In the genomic region with DNA sequence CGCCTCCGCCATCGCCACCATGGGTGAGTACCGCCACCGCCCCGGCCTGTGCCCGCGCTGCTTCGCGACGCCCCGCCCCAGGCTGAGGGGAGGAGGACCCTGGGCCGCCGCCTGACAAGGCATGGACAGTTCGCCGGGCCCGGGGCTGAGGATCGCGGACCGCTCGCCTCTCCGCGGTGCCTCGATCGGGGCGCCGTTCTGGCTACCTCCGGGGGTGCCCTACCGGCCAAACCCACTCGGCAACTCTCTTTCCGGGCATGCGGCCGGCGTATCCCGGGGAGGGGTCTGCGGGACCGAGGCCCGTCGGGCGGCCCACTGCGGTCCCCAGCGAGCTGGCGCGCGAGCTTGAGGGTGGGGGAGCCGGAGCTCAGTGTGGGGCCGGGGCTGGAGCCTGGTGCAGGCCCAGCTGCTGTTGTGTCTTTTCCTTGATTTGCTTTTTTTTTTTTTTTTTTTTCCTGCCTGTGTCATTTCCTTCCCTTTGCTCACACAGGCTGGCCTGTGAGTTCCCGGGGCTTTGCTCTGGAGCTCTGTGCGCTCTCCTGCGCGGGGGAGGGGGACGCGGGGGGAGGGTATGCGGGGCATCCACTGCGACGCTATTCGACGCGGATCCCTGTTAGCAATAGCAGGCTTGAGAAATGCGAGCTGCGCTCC, we compare ENCODE assay signal across 8 mouse cellular contexts. TPM values are rescaled to one million over a fixed set of nuclear protein-coding genes. Genes with fewer than 3 reads are reported as not detected.
A peak's percentile ranks its signal among the peaks of the same experiment; 100 is the strongest.
DNase-seq lines count a peak whose midpoint lies in the region; ATAC-seq lines count a peak whose summit lies in the region.

No protein-coding gene starts in this region.

- peak; percentile 78 for DNase-seq in NIH3T3 (ENCODE audit: low read depth)
- peak; percentile 75 for DNase-seq in cerebellum, adult 9-11 months
- peak; percentile 48 to 53 for DNase-seq in frontal cortex, postnatal 14 days (ENCODE audit: low spot score in 2 of 2)
- DNase-seq in layer of hippocampus, postnatal 36 days, result peak; percentile 69 to 75
- peak; percentile 80 for DNase-seq in lung, postnatal 25 days (ENCODE audit: low spot score)
- peak; percentile 75 for DNase-seq in retina, embryonic 14.5 days (ENCODE audit: low spot score)
- peak; percentile 76 to 83 for DNase-seq in thymus, postnatal 36 days

- H3K4me2 ChIP-seq in hindbrain, embryonic 13.5 days, result peak overlapping the region; percentile 62

- H3K36me3 ChIP-seq in hindbrain, embryonic 13.5 days, result no peaks in the 10 kb centered on the region

- H3K9ac ChIP-seq in hindbrain, embryonic 13.5 days, result peak overlapping the region; percentile 95

- H3K27me3 ChIP-seq in hindbrain, embryonic 13.5 days, result no peaks in the 10 kb centered on the region

- under 1% methylated on average over 53 of the region's 61 CpGs for WGBS in hindbrain, embryonic 13.5 days

- H3K4me3 ChIP-seq in hindbrain, embryonic 13.5 days, result peak overlapping the region; percentile 98

- H3K4me1 ChIP-seq in hindbrain, embryonic 13.5 days (replicated peaks), result peaks cover 20% of the 10 kb centered on the region

- H3K27ac ChIP-seq in hindbrain, embryonic 13.5 days, result peak overlapping the region; percentile 97

- no peaks in the 10 kb centered on the region for H3K9me3 ChIP-seq in hindbrain, embryonic 13.5 days

- ATAC-seq in hindbrain, embryonic 13.5 days (ENCODE audit: low FRiP score), result peak; percentile 58

RNA-seq across cellular contexts. Expression of gene Map3k3, which starts 0.6 kb away (rescaled TPM):
- polyA plus RNA-seq in hindbrain, embryonic 13.5 days (2015; fragmentation: Nextera tagmentation; extraction: Ambion mirVana), result 15.1 and 15.7 TPM in 2 replicates
- 10 to 100 TPM; 29.3 to 33.8 TPM for total RNA-seq in layer of hippocampus, postnatal 36 days (2021)

RNA-seq across cellular contexts. Expression of gene Taco1, which starts 19.2 kb away (rescaled TPM):
- 8.1 and 8.4 TPM in 2 replicates for polyA plus RNA-seq in hindbrain, embryonic 13.5 days (2015; fragmentation: Nextera tagmentation; extraction: Ambion mirVana)
- total RNA-seq in layer of hippocampus, postnatal 36 days (2021), result 10 to 100 TPM; 19.7 to 20.1 TPM

RNA-seq across cellular contexts. Expression of gene Dcaf7, which starts 48.4 kb away (rescaled TPM):
- 117 and 123 TPM in 2 replicates for polyA plus RNA-seq in hindbrain, embryonic 13.5 days (2015; fragmentation: Nextera tagmentation; extraction: Ambion mirVana)
- total RNA-seq in layer of hippocampus, postnatal 36 days (2021), result 100 to 1,000 TPM; 137 to 141 TPM

Comparison
In these comparisons a context has a peak if more than half of its experiments do, and no peak if none do; other contexts are left out.
1. Peak in every context shown above with its lines: DNase-seq, ATAC-seq, H3K4me3 ChIP-seq and H3K27ac ChIP-seq.